Mouse (Mus musculus) Patski (cell line): ENCODE data around the gene Col6a4. TPM values are rescaled to one million over a fixed set of nuclear protein-coding genes. Genes with fewer than 3 reads are reported as not detected.

Source experiments
- ATAC-seq: fragments of 100-300 bp; one replicate; pipeline ENCODE4 v1.8.0; 2021
- CTCF ChIA-PET: fragments of 350-600 bp; sonication (Branson Sonifier 250); formaldehyde crosslinking; loops from one replicate; lab custom pipeline; 2022; ENCODE audit warnings: inconsistent platforms; lab: Charles Lee
- POLR2A ChIA-PET: fragments of 350-600 bp; sonication (Branson Sonifier 250); formaldehyde crosslinking; loops from one replicate; lab custom pipeline; 2022; ENCODE audit warnings: antibody characterized with exemption, inconsistent platforms; lab: Charles Lee
- DNase-seq: peaks from one replicate; pipeline ENCODE4 v3.0.0-alpha.2; 2011; ENCODE audit warnings: low read depth, low spot score
- H3K27me3 ChIP-seq: fragments of 371-371 bp; one replicate; pipeline ENCODE4 v1.5.1; 2021
- CTCF ChIP-seq: fragments of 100-300 bp; IDR thresholded peaks from one replicate; pipeline ENCODE4 v1.5.1; 2021
- in situ Hi-C: fragments of 300-500 bp; cut with MboI; formaldehyde crosslinking; loops from 3 replicates; pipeline ENCODE4 v1.11.1; 2018; ENCODE audit warnings: low pct_unique_long_range_greater_than_20kb, mixed read lengths
- polyA plus RNA-seq: library from polyadenylated mRNA; unstranded; gene quantifications from one replicate; pipeline ENCODE4 v1.2.3, GENCODE M21; 2021

The Col6a4 gene
- polyA plus RNA-seq, 1 experiment from 2014 or later, result 0.21 TPM

GRCm38 (mm10) chr9:106115801-106116424 lies 19.3 kb upstream of the Col6a4 start:
- ChIA-PET POLR2A (no interaction called here), CTCF (no interaction called here)
- no peak for TF ChIP-seq CTCF
- DNase-seq (no peak), ATAC-seq (no peak)
- in situ Hi-C loops, result loop anchor here (25.0 kb wide), 1 partner anchor 429 kb away; no protein-coding TSS in a partner anchor
- H3K27me3 ChIP-seq, result peaks cover 22% of the 10 kb centered on the region

DNA sequence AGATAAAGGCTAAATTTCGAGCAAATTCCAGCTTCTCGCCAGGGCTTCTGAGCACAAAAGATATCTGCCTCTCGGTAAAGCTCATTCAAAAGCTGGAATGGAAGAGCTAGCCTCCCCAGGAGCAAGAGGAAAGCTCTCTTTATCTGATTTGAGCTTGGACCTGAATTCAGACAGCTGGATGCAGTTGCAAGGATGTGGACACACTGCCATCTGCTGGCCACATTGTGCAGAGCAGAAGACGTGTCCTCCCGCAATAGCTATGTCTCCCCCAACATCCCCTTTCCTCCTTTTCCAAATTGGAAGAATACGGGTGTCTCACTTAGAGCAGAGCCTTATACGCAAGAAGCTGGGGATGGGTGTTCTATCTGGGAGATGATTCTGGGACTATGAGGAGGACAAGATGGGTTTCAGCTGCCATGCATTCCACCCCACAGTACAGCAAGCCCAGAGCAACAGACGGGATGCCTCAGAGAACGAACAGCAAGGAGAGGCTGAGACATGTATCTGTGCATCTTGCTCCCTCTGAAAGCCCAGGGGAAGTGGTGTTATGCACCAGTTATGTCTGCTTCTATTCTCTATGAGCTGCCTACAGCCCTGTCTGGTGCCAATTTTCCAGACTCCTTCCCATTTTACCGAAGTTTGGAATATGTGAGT lies 16.3 kb upstream of the Col6a4 start:
- no peak for ATAC-seq
- in situ Hi-C loops, result loop anchor here (25.0 kb wide), 1 partner anchor 426 kb away; no protein-coding TSS in a partner anchor
- H3K27me3 ChIP-seq, result peaks cover 27% of the 10 kb centered on the region
- peak; percentile 88 for TF ChIP-seq CTCF
- POLR2A ChIA-PET, result no interaction called here
- no peak for DNase-seq
- CTCF ChIA-PET, result interaction anchor here (0.6 to 2.0 kb wide), 23 partner anchors 8 to 419 kb away, joined by 3 to 12 read pairs (median 4); no protein-coding TSS in a partner anchor

DNA sequence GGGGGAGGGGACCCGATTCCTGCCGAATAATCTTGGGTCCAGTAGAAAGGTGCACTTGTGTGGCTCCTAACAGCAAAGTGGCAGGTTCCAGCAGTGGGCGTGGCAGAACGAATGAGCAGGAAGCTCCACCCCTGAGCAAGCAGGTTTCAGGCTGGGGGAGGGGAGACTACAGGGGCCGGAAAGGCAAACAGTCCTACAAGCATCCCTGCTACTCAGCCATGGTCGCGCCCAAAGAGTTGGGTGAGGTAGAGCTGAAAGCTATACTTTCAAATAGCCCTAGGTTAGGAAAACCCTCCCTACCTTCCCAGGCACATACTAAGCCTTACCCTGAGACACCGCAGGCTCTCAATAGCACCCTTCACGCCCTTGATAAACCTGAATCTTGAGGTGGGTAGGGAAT lies 9.7 kb upstream of the Col6a4 start:
- no peak for TF ChIP-seq CTCF
- H3K27me3 ChIP-seq, result peaks cover 17% of the 10 kb centered on the region
- DNase-seq (no peak), ATAC-seq (no peak)
- ChIA-PET CTCF (no interaction called here), POLR2A (no interaction called here)
- in situ Hi-C loops, result loop anchor here (25.0 kb wide), 1 partner anchor 419 kb away; no protein-coding TSS in a partner anchor

DNA sequence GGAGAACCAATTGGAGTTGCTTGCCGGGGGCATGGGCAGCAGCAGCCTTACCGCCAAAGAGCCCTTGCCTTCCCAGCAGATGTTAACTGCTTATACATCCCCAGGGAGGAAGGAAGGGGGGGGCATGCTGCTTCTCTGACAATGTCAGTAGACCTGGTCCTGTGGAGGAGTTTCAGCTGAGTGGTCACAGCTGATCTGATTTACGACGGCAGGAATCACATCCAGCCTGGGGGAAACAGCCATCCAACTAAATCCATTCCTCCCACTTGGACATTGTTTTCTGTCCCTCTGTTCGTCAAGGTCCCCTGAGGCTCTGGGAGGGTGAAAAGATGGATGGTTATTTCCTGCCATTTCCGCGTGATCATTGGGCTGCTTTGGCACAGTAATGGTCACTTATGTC lies 7.8 kb upstream of the Col6a4 start:
- ChIA-PET CTCF (interaction anchor here (1.0 kb wide), 1 partner anchor 9 kb away, joined by 3 read pairs; no protein-coding TSS in a partner anchor), POLR2A (interaction anchor here (0.6 kb wide), 1 partner anchor 136 kb away, joined by 3 read pairs; no protein-coding TSS in a partner anchor)
- no peak for TF ChIP-seq CTCF
- ATAC-seq (no peak), DNase-seq (no peak)
- in situ Hi-C loops, result loop anchor here (25.0 kb wide), 1 partner anchor 417 kb away; no protein-coding TSS in a partner anchor
- H3K27me3 ChIP-seq, result peaks cover 11% of the 10 kb centered on the region

GRCm38 (mm10) chr9:106101166-106101565 lies 4.6 kb upstream of the Col6a4 start:
- ATAC-seq (no peak), DNase-seq (no peak)
- ChIA-PET POLR2A (no interaction called here), CTCF (interaction anchor here (0.8 to 1.1 kb wide), 2 partner anchors 11 to 28 kb away, joined by 3 to 4 read pairs; no protein-coding TSS in a partner anchor)
- H3K27me3 ChIP-seq, result peaks cover 12% of the 10 kb centered on the region
- no peak for TF ChIP-seq CTCF
- in situ Hi-C loops, result loop anchor here (25.0 kb wide), 1 partner anchor 414 kb away; no protein-coding TSS in a partner anchor

- ChIA-PET CTCF (interaction anchor here (1.1 to 1.3 kb wide), 2 partner anchors 29 to 181 kb away, joined by 3 read pairs; partner anchors contain the start of gene Poc1a), POLR2A (no interaction called here)
- DNase-seq, result no peak
- in situ Hi-C loops, result loop anchor here (25.0 kb wide), 1 partner anchor 413 kb away; no protein-coding TSS in a partner anchor
- no peak for TF ChIP-seq CTCF
- no peak for ATAC-seq
- peaks cover 12% of the 10 kb centered on the region for H3K27me3 ChIP-seq
Measured at GRCm38 (mm10) chr9:106100262-106100661, 3.7 kb upstream of the Col6a4 start.

GRCm38 (mm10) chr9:106099379-106100021 lies 2.9 kb upstream of the Col6a4 start:
- POLR2A ChIA-PET, result no interaction called here
- CTCF ChIA-PET, result interaction anchor here (1.3 to 1.8 kb wide), 2 partner anchors 13 to 181 kb away, joined by 3 to 6 read pairs; partner anchors contain the start of gene Poc1a
- no peak for TF ChIP-seq CTCF
- DNase-seq, result no peak
- peaks cover 15% of the 10 kb centered on the region for H3K27me3 ChIP-seq
- no peak for ATAC-seq
- in situ Hi-C loops, result loop anchor here (25.0 kb wide), 1 partner anchor 412 kb away; no protein-coding TSS in a partner anchor

DNA sequence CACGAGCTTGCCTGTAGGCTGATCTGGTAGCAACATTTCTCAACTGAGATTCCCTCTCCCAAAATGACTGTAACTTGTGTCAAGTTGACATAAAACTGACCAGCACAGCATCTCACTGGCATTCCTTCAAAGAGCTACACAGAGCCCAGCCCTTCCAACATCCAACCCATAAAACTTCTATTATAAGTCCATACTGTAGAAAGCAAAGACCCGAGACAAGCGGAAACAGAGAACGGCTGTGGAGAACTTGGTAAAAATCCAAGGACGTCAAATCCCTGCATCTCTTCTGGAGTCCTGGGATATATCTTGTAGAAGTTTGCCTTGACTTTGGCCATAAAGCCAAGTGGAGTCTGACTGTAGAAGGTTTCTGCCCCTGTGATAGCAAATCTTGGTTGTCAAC lies 15.1 kb downstream of the Col6a4 start:
- ATAC-seq (no peak), DNase-seq (no peak)
- POLR2A ChIA-PET, result no interaction called here
- CTCF ChIA-PET, result interaction anchor here (1.2 to 3.3 kb wide), 3 partner anchors 30 to 42 kb away, joined by 3 to 11 read pairs (median 4); no protein-coding TSS in a partner anchor
- in situ Hi-C loops, result no loop called here
- H3K27me3 ChIP-seq, result peaks cover 4% of the 10 kb centered on the region
- TF ChIP-seq CTCF, result no peak

GRCm38 (mm10) chr9:106080261-106081033 lies 16.1 kb downstream of the Col6a4 start:
- CTCF ChIA-PET, result interaction anchor here (1.2 to 3.3 kb wide), 4 partner anchors 10 to 37 kb away, joined by 4 to 11 read pairs (median 4); no protein-coding TSS in a partner anchor
- DNase-seq (no peak), ATAC-seq (no peak)
- TF ChIP-seq CTCF, result peak; percentile 61
- H3K27me3 ChIP-seq, result peaks cover 7% of the 10 kb centered on the region
- in situ Hi-C loops, result no loop called here
- POLR2A ChIA-PET, result no interaction called here
